Mouse (Mus musculus): Measurements from ENCODE around the gene Sulf2.

Gene Sulf2

GRCm38 (mm10) chr2:166115571-166116277, 39.7 kb downstream of the Sulf2 start:
- no peak for DNase-seq

- no peak for DNase-seq
Measured at GRCm38 (mm10) chr2:166112986-166113385, 42.5 kb downstream of the Sulf2 start.

GRCm38 (mm10) chr2:166111831-166112250, 43.6 kb downstream of the Sulf2 start:
- peak; percentile 66 for DNase-seq

- no peak for DNase-seq
Measured at GRCm38 (mm10) chr2:166111238-166111637, 44.2 kb downstream of the Sulf2 start.

GRCm38 (mm10) chr2:166110764-166111163, 44.7 kb downstream of the Sulf2 start:
- no peak for DNase-seq

- peak; percentile 91 for DNase-seq
Measured at GRCm38 (mm10) chr2:166108326-166108725, 47.1 kb downstream of the Sulf2 start.

- DNase-seq = no peak
Measured at GRCm38 (mm10) chr2:166107911-166108310, 47.6 kb downstream of the Sulf2 start.

- DNase-seq = no peak
Measured at GRCm38 (mm10) chr2:166106631-166107030, 48.8 kb downstream of the Sulf2 start.

- no peak for DNase-seq
Measured at GRCm38 (mm10) chr2:166105911-166106310, 49.6 kb downstream of the Sulf2 start.

GRCm38 (mm10) chr2:166102893-166103292, 52.6 kb downstream of the Sulf2 start:
- no peak for DNase-seq

GRCm38 (mm10) chr2:166100309-166101262, 54.9 kb downstream of the Sulf2 start:
- no peak for DNase-seq

GRCm38 (mm10) chr2:166098292-166098933, 57.0 kb downstream of the Sulf2 start:
- peak; percentile 43 for DNase-seq

GRCm38 (mm10) chr2:166097443-166098291, 57.8 kb downstream of the Sulf2 start:
- DNase-seq = peak; percentile 70

- DNase-seq = no peak
Measured at GRCm38 (mm10) chr2:166096834-166097233, 58.6 kb downstream of the Sulf2 start.

- DNase-seq = no peak
Measured at GRCm38 (mm10) chr2:166096300-166096699, 59.2 kb downstream of the Sulf2 start.

GRCm38 (mm10) chr2:166092412-166092811, 63.1 kb downstream of the Sulf2 start:
- no peak for DNase-seq

- DNase-seq = no peak
Measured at GRCm38 (mm10) chr2:166091599-166091998, 63.9 kb downstream of the Sulf2 start.

- DNase-seq = peak; percentile 50
Measured at GRCm38 (mm10) chr2:166090131-166090581, 65.3 kb downstream of the Sulf2 start.

GRCm38 (mm10) chr2:166088991-166089390, 66.5 kb downstream of the Sulf2 start:
- DNase-seq = no peak

- DNase-seq = no peak
Measured at GRCm38 (mm10) chr2:166086457-166087233, 68.8 kb downstream of the Sulf2 start.

- DNase-seq = no peak
Measured at GRCm38 (mm10) chr2:166085780-166086179, 69.7 kb downstream of the Sulf2 start.

All from retina, postnatal 1 day (tissue).